Mouse (Mus musculus): ENCODE data around the gene Zfp12.

Zfp12 gene

DNA sequence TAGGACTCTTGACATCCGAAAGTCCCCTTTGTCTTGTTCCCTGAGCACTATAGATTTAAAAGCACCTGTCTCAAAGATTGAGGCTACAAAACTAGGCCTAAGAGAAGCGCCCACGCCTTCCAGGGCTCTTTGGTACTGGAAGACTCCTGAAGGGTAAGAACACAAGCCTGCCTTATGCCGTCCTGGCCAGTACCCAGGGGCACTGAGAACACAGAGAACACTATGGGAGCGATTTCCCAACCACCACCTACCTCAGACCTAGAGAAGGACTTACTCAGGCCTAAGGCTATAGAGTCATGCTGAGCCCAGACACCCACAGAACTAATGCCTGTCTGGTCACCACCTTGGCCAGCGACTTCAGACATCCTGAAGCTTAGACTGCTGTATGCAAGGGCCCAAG is 31.8 kb downstream of the Zfp12 start:
- DNase-seq (ENCODE audit: low spot score in 2 of 2) = no peak

DNA sequence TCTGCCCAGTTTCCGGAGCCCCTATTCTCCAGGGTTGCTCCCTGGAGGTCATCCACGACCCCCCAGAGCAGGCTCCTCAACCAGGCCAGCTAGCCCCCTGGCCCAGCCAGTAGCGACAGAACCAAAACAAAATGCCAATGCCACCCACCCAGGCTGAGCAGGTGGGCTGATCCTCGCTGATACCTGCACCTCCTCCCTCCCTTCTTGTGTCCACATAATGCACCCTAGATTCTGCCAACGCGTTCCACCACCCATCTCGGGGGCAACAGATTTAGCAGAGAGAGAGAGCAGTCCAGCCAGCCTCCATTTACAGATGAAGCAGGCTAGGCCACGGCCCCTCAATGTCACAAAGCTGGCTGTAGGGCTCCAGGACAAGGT is 34.0 kb downstream of the Zfp12 start:
- DNase-seq (ENCODE audit: low spot score in 2 of 2) = no peak

DNA sequence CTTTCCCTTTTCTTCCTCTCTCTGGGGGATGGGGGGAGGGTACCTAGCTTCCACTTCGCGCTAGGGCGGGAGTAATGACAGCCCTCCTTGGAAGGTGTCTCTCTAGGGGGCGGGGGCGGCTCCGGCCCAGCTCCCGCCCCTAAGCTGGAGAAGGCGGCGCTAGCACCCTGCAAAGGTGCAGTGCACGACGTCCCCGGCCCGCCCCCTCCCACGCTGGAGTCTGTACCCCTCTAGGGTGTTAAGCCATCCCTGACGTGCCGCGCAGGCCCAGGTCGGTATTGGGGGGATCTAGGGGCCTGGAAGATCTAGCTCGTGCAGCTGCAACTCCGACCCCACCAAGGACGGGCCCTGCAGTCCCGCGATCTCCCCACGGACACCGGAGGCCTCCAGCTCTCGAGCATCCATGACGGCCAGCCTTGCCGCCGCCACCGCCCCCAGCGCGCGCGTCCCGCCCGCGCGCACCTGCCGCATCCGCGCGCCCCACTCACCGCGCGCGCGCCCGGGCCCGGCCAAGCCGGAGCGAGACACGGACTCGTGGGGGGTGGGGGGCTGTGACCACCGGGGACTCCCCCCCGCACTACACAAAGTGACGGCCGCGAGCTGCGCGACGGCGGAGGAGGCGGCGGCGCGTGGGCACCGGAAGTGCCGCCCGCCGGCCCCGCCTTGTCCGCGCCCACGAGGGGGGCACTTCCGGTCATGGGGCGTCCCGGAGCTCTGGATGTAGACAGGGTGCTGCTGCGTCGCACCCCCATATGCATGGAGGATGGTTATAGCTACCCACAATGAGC is 34.6 kb downstream of the Zfp12 start, which contains the start of gene Zfp316:
TSS of gene Zfp316 (minus strand) at position 660 of the 788 bp plus-strand sequence.
- DNase-seq (ENCODE audit: low spot score in 2 of 2) = peak; percentile 60 to 64

DNA sequence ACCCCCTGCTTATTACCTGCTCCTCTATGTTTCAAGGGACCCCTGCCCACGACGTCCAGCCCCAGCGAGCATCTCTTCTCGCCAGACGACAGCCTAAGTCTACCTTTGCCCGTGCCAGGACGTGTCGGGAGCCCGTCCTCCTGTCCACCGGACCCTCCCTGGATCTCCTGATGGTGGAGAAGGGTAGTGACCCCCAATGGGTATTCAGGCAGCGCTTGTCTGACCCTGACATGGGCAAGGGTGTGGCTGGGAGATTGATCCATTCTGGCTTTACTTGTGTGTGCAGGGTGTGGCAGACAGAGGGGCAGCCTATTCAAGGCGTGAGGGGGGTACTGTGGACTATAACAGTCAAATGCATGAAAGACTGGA is 35.2 kb downstream of the Zfp12 start:
- no peak for DNase-seq (ENCODE audit: low spot score in 2 of 2)

DNA sequence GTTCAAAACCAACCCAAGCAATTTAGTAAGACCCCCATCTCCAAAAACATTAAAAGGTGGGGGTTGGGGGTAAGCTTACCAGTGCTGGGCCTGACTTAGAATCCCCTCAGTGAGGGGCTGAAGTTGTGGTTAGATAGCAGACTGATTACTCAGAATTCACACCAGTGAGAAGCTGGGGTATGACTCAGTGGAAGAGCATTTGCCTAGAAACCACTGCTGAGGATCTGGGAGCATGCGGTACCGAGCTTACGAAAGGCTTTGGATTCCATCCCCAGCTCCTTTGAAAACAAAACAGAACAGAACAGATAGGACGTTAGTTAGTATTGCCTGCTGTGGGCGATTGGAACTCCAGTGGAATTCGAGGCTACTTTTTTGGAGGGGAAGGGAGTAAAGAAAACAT is 36.7 kb downstream of the Zfp12 start:
- no peak for DNase-seq (ENCODE audit: low spot score in 2 of 2)

DNA sequence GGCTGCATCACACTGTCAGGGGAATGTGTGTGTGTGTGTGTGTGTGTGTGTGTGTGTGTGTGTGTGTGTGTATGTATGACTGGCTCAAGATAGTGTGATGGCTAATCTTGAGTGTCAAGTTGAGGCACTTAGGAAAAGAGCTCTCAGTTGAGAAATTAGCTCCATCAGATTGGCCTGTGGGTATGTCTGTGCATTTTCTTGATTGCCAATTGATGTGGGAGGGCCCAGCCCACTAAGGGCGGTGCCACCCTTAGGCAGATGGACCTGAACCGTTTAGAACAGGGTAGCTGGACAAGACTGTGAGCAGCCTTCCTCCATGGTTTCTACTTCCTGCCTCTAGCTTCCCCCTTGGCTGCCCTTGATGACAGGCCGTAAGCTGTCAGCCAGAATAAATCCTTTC is 37.1 kb downstream of the Zfp12 start:
- DNase-seq (ENCODE audit: low spot score in 2 of 2) = no peak

DNA sequence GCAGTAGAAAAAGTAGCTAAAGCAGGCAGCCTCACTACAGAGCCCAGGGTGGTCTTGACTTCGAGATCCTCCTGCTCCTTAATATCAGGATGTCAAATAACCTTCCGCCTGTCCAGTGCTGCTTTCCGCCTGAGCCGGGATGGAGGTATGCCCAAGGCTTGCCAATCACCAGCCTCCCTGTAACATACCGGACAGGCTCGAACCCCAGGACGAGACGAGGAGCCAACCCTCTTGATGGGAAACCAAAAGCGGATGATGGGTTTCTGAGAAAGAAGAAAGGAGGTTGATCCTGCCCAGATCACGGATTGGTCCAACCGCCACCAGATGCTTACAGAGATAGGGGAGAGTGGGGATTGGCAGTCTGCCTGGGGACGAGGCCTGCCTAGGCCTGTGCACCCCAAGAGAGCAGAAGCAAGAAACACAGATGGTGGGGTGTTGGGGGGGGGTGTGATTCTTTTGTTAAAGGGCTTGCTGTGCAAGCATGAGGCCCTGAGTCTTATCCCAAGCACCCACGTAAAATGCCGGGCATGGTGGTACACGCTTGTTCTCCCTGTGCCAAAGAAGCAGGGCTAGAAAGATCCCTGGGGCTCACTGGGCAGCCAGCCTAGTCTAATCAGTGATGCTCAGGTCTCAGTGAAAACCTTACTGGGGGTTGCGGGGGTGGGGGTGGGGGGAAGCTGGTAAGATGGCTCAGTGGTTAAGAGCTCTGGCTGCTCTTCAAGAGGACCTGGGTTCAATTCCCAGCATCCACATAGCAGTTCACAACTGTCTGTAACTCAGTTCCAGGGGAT is 37.8 kb downstream of the Zfp12 start:
- no peak for DNase-seq (ENCODE audit: low spot score in 2 of 2)

DNA sequence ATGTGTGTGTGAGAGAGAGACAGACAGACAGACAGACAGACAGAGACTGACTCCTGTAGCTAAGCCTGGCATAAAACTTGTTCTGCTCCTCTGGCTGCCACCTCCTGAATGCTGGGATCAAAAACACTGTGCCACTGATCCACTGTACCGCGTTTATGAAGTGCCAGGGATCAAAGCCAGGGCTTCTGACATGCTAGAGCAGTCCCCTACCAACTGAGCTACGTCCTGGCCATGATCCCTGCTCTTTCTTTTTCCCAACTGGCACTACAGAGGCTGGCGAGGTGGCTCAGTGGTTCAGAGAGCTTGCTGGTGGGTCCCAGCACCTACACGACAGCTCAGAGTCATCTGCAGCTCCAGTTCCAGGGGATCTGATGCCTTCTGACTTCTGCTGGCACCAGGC is 40.8 kb downstream of the Zfp12 start:
- no peak for DNase-seq (ENCODE audit: low spot score in 2 of 2)

DNA sequence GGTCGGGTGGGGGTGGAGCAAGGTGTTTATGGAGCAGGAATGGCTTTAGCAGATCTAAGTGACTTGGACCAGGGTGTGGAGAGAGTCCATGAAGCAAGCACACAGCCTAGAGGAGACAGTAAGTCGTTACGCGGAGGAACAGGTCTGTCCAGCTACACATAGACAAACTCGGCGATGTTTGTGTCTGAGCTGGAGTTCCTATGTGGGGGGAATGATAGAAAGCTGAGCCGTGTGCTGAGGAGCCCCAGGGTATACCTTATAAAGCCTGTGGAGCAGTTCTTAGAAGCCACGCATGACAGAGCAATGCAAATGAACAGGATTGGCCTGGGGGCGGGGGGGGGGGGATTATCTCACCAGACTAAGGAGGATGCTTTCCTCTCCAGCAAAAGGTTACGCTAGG is 44.3 kb downstream of the Zfp12 start:
- no peak for DNase-seq (ENCODE audit: low spot score in 2 of 2)

DNA sequence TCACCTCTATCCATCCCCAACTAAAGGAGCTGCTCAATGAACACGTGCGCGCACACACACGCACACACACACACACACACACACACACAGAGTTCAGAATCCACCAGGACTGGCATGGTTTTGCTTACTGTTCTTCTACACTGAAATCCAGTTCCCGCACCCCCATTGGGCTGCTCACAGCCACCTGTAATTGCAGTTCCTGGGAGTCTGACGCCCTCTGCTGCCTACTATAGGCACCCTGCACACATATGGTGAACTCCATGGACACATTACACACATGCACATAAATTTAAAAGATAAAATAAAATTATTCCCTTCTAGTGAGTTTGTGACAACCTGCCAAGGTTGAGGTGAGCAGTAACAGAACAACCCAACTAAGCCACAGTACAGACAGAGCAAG is 49.8 kb downstream of the Zfp12 start:
- no peak for DNase-seq (ENCODE audit: low spot score in 2 of 2)

DNA sequence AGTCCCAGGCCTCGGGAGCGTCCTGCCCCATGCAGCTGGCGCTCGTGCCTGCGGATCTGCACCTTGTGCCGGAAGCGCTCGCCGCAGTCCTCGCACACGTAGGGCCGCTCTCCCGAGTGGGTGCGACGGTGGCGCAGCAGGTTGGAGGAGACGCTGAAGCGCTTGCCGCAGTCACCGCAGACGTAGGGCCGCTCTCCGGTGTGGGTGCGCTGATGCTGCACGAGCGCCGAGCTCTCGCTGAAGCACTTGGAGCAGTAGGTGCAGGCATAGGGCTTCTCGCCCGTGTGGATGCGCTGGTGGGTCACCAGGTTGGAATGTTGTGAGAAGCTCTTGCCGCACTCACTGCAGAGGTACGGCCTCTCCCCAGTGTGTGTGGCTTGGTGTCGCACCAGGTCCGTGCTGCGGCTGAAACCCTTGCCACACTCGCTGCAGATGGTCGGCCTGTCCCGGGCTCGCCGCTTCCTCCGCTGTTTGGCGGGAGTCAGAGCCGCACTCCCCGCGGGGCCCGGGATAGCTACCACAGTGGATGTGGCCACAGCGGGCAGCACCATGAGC is 52.9 kb downstream of the Zfp12 start:
- DNase-seq (ENCODE audit: low spot score in 2 of 2) = no peak

DNA sequence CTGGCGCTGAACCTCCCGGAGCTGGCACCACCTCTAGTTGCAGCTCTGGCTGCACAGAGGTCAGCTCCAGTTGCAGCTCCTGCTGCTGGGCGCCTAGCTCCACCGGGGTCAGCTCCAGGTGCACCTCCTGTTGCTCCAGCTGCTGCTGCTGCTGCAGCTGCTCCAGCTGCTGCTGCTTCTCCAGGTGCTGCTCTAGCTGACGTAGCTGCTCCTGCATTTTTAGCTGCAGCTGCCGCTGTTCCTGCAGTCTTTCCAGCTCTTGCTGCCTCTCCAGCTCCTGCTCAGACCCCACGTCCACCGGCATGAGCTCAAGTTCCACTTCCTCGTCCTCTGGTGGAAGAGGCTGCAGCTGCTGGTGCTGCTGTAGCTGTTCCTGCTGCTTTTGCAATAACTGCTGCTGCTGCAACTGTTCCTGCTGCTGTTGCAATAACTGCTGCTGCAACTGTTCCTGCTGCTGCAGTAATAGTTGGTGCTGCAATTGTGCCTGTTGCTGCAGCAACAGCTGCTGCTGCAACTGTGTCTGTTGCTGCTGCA is 53.5 kb downstream of the Zfp12 start:
- no peak for DNase-seq (ENCODE audit: low spot score in 2 of 2)

DNA sequence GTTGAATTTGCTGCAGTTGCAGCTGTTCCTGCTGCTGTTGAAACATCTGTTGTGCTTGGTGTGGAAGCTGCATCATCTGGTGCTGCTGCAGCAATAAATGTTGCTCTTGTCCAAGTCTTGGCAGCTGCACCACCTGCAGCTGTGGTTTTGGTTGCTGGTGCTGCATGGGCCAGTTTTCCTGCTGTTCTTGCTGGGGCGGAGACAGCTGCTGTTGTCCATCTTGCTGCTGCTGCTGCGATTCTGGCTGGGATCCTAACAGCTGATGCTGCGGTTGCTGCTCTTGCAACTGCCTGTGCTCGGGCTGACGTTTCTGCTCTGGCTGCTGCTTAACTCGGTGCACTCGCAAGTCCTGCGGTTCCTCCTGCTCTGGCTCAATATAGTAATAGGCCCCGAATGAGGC is 54.3 kb downstream of the Zfp12 start:
- no peak for DNase-seq (ENCODE audit: low spot score in 2 of 2)

DNA sequence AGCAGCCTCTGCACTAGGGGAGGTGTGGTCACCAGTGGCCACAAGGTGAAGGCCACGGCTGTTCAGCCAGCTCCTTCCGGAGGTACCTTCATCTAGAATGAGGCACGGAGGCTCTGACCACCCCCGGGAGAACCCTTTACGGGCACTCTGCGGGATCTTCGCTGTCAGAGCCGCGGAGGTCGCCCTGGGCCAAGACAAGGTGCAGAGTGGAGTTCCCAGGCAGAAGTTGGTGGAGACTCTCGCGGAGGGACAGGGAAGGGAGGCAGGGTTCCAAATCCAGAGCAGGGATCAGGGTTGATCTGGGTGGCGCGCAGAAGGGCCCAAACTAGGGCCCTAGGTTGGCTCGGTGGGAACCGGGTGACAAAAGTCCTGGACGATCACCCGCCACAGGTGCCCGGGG is 57.9 kb downstream of the Zfp12 start:
- DNase-seq (ENCODE audit: low spot score in 2 of 2) = no peak

DNA sequence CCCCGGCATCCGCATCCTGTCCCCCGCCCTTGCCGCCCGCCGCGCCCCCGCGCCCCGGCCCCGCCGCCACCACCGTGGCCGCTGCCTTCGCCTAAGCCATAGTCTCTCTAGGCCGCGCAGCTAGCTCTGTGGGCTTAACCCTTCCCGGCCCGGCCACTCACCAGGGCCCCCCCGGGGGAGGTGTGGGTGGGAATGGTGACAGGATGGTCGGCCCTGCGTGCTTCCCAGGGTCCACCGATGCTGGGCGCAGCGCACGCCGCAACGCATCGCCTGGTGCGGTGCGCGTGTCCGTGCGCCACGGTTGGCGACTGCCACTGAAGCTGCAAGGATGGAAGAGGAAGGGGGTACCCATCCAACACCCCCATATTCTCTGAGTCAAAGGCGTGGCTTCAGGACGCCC is 58.4 kb downstream of the Zfp12 start, which contains the start of gene Zfp853:
TSS of gene Zfp853 (minus strand) at position 220 of the 400 bp plus-strand sequence.
- no peak for DNase-seq (ENCODE audit: low spot score in 2 of 2)

DNA sequence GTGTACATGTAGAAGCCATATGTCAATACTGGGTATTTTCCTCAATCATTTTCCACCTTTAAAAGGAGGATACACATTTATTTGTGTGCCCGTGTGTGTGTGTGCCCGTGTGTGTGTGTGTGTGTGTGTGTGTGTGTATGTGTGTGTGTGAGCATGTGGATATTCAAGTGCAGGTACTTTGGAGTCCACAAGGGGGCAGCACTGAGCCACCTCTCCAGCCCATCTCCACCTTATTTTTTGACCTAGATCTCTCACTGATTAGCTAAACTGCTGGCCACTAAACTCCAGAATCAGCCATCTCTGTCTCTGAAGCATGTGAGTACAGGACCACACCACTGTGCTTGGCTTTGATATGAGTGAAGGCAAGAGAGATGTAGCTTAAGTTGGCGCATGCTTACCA is 59.9 kb downstream of the Zfp12 start:
- DNase-seq (ENCODE audit: low spot score in 2 of 2) = no peak

DNA sequence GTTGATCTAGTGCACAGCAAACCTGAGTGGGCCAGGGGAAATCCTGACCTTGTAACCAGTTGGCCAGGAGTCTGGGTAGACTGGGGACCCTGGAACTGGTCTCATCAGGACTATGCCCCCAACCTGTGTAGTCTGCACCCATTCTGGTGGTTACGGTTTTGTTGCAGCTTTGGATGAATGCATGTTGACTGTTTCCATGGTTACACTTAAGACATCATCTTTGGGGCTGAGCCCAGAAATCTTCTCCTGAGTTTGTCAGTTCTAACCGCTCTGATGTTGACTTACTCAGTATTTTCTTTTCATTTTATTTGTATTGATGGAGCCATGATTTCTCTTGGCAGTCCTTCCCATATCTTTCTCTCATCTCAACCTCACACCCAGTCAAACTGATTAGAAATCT is 60.4 kb downstream of the Zfp12 start:
- DNase-seq (ENCODE audit: low spot score in 2 of 2) = no peak

DNA sequence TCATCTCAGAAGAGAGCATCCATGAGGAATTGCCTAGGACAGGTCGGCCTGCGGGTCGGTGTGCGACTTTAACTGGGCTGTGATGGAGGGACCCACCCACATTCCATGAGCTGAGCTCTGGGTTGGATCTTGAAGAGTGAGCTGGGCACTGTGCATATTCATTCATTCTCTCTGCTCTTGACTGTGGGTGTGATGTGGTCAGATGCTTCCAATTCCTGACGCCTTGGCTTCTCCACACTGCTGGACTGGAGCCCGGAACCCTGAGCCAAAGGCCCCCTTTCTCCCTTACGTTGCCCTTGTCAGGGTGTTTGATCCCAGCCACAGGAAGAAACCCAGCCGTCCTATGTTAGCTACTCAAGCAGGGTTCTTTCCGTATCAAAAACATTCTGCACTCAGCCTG is 63.0 kb downstream of the Zfp12 start:
- DNase-seq (ENCODE audit: low spot score in 2 of 2) = no peak

DNA sequence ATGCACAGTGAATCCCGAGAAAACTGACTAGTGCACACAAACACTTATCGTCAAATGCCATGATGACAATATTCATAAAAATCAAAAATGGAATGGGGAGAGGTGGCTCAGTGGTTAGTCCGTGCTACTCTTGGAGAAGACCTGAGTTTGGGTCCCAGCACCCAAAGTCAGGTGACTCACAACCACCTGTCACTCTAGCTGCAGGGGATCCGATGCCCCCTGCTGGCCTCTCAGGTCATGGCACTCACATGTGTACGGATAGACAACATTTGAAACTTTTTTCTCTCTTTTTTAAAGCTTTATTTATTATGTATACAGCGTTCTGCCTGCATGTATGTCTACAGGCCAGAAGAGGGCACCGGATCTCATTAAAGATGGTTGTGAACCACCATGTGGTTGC is 63.4 kb downstream of the Zfp12 start:
- no peak for DNase-seq (ENCODE audit: low spot score in 2 of 2)
